Mouse (Mus musculus) kidney, postnatal 0 days (tissue): ENCODE results near the gene Sarnp. TPM values are rescaled to one million over a fixed set of nuclear protein-coding genes. Genes with fewer than 3 reads are reported as not detected.

Experiments
- ATAC-seq: fragments of 200-750 bp; cut with Nextera tagmentation; replicated peaks from 2 replicates; pipeline ENCODE4 v1.8.0; 2017; ENCODE audit warnings: low read depth, moderate number of reproducible peaks, moderate TSS enrichment, moderate library complexity; ENCODE audit not compliant: low FRiP score
- DNase-seq: peaks from one replicate; pipeline ENCODE4 v3.0.0-alpha.2; 2016; ENCODE audit warnings: low spot score
- H3K27ac ChIP-seq: fragments of 300-500 bp; sonication (generic); 2 replicates; pipeline ENCODE4 v1.5.1; 2014; ENCODE audit warnings: mild to moderate bottlenecking
- H3K27me3 ChIP-seq: fragments of 300-500 bp; sonication (generic); 2 replicates; pipeline ENCODE4 v1.6.1; 2014; ENCODE audit warnings: low read length, mixed read lengths; ENCODE audit not compliant: insufficient read depth
- H3K36me3 ChIP-seq: fragments of 300-500 bp; sonication (generic); 2 replicates; pipeline ENCODE4 v1.6.1; 2014; ENCODE audit warnings: low read length, mixed read lengths; ENCODE audit not compliant: insufficient read depth
- H3K4me1 ChIP-seq: fragments of 300-500 bp; sonication (generic); replicated peaks from 2 replicates; pipeline ENCODE4 v1.6.1; 2014; ENCODE audit warnings: antibody characterized with exemption, low read length, mixed read lengths; ENCODE audit not compliant: insufficient read depth
- H3K4me2 ChIP-seq: fragments of 300-500 bp; sonication (generic); 2 replicates; pipeline ENCODE4 v1.6.1; 2014; ENCODE audit warnings: mild to moderate bottlenecking, low read length, moderate library complexity, mixed read lengths
- H3K4me3 ChIP-seq: fragments of 300-500 bp; sonication (generic); replicated peaks from 2 replicates; pipeline ENCODE4 v1.5.1; 2014; ENCODE audit warnings: low read depth, low read length
- H3K9ac ChIP-seq: fragments of 300-500 bp; sonication (generic); 2 replicates; pipeline ENCODE4 v1.6.1; 2014; ENCODE audit warnings: low read depth, low read length
- H3K9me3 ChIP-seq: fragments of 300-500 bp; sonication (generic); replicated peaks from 2 replicates; pipeline ENCODE4 v1.6.1; 2016; ENCODE audit warnings: low read length, inconsistent platforms, mixed read lengths
- CTCF ChIP-seq: IDR thresholded peaks from 2 replicates; pipeline ENCODE4 v1.5.1; 2016; ENCODE audit warnings: antibody characterized with exemption, low read depth, mild to moderate bottlenecking, moderate library complexity
- WGBS: fragments of 180-500 bp; shearing (Covaris S2); extraction: QIAGEN DNeasy Blood & Tissue Kit; methylation state at CpG from one replicate; pipeline ENCODE4 v1.1.7; 2014; 5-methylcytosine and 5-hydroxymethylcytosine counted together
- polyA plus RNA-seq: library from polyadenylated mRNA; unstranded; fragments of >200 nt; fragmentation: Nextera tagmentation; extraction: Ambion mirVana; gene quantifications from 2 replicates; pipeline ENCODE4 v1.2.1, GENCODE M21; 2015

Sarnp gene
- polyA plus RNA-seq, 1 experiment from 2014 or later = 164 TPM

DNA sequence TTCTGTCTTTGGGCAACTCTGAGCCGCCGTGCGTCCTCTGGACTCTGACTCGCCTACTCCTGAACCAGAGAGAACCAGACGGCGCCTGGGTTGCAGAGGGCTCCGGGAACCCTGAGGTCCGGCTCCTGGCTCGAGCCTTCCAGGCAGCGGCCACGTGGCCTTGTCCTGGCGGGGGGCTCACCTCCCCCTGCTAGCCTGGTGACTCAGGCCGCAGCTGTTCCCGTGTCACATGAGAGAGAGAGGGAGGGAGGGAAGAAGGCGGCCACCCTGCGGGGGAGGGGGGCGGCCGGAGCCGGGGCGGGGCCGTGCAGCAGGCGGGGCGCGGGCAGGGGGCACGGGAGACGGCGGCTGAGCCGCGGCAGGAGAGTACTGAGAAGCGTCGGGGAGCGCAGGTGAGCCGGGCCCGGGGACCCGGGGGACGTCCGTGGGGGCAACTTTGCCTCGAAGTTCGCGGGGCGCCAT is 92.5 kb downstream of the Sarnp start:
- WGBS = 1% methylated on average over 39 of the region's 41 CpGs
- ATAC-seq (peak; percentile 89), DNase-seq (peak; percentile 95)
- peaks cover 12% of the 10 kb centered on the region; the same call in 1 of the 2 replicates for H3K36me3 ChIP-seq
- TF ChIP-seq CTCF = no peak
- H3K9me3 ChIP-seq = no peaks in the 10 kb centered on the region
- peak overlapping the region; percentile 67 for H3K4me2 ChIP-seq
- H3K4me1 ChIP-seq = peaks cover 12% of the 10 kb centered on the region
- peak overlapping the region; percentile 91 for H3K4me3 ChIP-seq
- peak overlapping the region; percentile 97 for H3K9ac ChIP-seq
- H3K27ac ChIP-seq = peak overlapping the region; percentile 97
- H3K27me3 ChIP-seq = no peaks in the 10 kb centered on the region

DNA sequence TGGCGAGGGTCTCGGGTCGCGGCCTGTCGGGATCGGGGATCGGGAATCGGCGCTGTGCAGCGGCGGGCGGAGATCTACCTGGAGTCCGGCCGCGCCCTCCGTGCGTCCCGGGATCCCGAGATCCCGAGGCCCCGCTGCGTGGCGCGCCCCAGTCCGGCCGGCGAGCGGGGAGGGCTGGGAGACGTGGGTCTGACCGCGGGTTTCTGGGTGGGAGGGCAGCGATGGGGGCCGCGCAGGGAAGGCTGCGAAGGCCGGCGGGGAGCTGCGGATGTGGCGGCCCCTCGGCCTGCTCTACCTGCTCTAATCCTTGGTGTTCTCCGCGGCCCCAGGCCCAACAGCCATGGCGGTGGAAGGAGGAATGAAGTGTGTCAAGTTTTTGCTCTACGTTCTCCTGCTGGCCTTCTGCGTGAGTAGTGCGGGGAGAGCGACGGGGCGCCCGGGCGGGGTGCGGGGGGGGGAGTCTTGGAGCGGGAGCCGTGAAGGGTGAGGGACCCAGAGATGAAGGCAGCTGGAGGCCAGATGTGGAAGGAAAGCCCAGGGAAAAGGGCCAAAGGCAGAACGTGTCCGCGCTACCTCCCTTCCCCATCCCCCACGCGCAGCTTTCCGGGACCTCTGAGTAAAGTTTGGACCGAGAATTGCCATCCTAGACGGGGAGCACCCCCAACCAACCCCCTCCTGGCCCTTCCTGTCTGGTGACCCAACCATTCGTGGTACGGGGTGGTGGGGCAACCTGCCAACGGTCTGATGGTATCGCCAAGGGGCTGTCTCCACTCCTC is 93.1 kb downstream of the Sarnp start:
- peak; percentile 63 for DNase-seq
- Histone ChIP-seq H3K4me1 (peaks cover 12% of the 10 kb centered on the region), H3K4me3 (peak overlapping the region; percentile 91), H3K9me3 (no peaks in the 10 kb centered on the region), H3K36me3 (peaks cover 14% of the 10 kb centered on the region; the same call in 1 of the 2 replicates), H3K27me3 (no peaks in the 10 kb centered on the region), H3K4me2 (peak overlapping the region; percentile 67), H3K9ac (peak overlapping the region; percentile 97), H3K27ac (peak overlapping the region; percentile 97)
- 2% methylated on average over 55 of the region's 66 CpGs for WGBS
- TF ChIP-seq CTCF = no peak
- ATAC-seq = peak; percentile 29

DNA sequence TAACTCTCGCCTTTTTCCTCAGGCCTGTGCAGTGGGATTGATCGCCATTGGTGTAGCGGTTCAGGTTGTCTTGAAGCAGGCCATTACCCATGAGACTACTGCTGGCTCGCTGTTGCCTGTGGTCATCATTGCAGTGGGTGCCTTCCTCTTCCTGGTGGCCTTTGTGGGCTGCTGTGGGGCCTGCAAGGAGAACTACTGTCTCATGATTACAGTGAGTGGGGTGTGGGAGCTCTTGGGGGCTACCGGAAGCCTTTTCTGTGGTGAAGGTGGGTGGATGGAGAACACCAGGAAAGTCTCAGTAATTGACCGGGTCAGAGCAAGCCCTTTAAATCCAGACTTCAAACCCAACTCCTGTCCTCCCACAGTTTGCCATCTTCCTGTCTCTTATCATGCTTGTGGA is 94.3 kb downstream of the Sarnp start:
- H3K4me3 ChIP-seq = peak overlapping the region; percentile 91
- H3K4me2 ChIP-seq = peak overlapping the region; percentile 67
- WGBS = 73% methylated on average over 6 of the region's 6 CpGs
- no peak overlapping the region for H3K27ac ChIP-seq
- no peak for TF ChIP-seq CTCF
- DNase-seq (no peak), ATAC-seq (no peak)
- peaks cover 16% of the 10 kb centered on the region; the same call in 1 of the 2 replicates for H3K36me3 ChIP-seq
- no peaks in the 10 kb centered on the region for H3K27me3 ChIP-seq
- H3K4me1 ChIP-seq = peaks cover 12% of the 10 kb centered on the region
- no peaks in the 10 kb centered on the region for H3K9me3 ChIP-seq
- peak overlapping the region; percentile 42; the same call in 1 of the 2 replicates for H3K9ac ChIP-seq

DNA sequence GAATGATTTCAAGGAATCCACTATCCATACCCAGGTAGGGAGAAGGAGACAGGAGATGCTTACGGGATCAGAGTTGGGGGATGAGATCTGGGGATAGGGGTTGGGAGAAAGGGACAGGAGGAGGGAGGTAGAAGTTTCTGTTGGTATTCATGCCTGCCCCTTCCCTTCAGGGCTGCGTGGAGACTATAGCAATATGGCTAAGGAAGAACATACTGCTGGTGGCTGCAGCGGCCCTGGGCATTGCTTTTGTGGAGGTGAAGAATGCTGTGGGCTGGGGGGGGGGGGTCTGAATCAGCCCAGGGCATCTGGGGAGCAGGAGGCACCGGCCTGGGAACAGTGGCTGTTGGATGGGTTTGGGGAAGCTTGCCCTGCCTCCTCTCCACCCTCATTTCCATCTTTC is 95.1 kb downstream of the Sarnp start:
- 0 out of 2 replicates have a peak overlapping the region, but pooled peaks have one; percentile 11 for H3K27ac ChIP-seq
- 97% methylated on average over 3 of the region's 4 CpGs for WGBS
- no peaks in the 10 kb centered on the region for H3K27me3 ChIP-seq
- DNase-seq (no peak), ATAC-seq (no peak)
- no peak overlapping the region for H3K4me2 ChIP-seq
- H3K9ac ChIP-seq = no peak overlapping the region
- peaks cover 12% of the 10 kb centered on the region for H3K4me1 ChIP-seq
- TF ChIP-seq CTCF = no peak
- H3K36me3 ChIP-seq = peaks cover 24% of the 10 kb centered on the region; the same call in 1 of the 2 replicates
- H3K9me3 ChIP-seq = no peaks in the 10 kb centered on the region
- H3K4me3 ChIP-seq = no peak overlapping the region

DNA sequence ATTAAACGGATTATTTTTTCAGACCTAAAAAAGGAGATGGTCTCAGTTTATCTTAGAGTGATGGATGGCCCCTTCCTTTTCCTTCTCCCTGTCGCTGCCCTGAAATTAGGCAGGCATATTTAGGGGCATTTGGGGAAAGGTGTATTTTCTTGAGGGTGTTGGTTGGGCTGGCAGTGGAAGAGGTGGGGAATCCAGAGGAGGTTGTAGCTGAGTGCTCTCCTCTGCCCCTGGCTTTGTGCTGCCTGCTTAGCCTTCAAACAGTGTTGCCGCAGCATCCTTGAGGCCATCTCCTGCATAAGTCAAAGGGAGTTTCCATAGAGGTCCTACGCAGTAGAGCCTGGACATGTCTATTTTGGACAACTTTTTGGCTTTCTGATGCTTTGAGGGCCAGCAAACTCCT is 95.7 kb downstream of the Sarnp start:
- DNase-seq = no peak
- Histone ChIP-seq H3K27ac (peak overlapping the region; percentile 27; the same call in 1 of the 2 replicates), H3K36me3 (peaks cover 30% of the 10 kb centered on the region; the same call in 1 of the 2 replicates), H3K9me3 (no peaks in the 10 kb centered on the region), H3K9ac (no peak overlapping the region), H3K4me3 (no peak overlapping the region), H3K27me3 (no peaks in the 10 kb centered on the region), H3K4me1 (peaks cover 12% of the 10 kb centered on the region), H3K4me2 (no peak overlapping the region)
- no peak for TF ChIP-seq CTCF
- 75% methylated on average over 4 of the region's 4 CpGs for WGBS
- no peak for ATAC-seq

DNA sequence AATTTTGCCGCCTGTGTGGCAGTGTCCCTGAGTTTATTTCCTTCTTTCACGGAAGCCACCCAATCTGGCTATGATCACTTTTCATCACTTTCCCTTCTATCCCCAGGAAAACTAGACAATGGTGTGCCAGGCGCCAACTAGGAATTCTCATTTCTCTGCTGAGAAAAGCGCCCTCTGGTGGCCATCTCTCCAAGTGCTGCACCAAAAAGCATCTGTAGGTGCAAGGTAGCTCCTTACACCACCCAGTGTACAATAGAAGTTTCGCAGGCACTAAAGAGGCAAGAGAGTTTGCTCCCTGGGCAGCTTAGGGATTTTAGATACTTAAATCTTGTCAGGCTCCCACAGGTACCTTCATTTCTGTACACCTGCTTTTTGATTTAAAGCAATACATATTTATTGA is 96.1 kb downstream of the Sarnp start:
- 5% methylated on average over 5 of the region's 5 CpGs for WGBS
- no peak overlapping the region for H3K4me2 ChIP-seq
- ATAC-seq (0 out of 2 replicates have a peak, but pooled peaks have one; percentile 5), DNase-seq (peak; percentile 95)
- H3K4me3 ChIP-seq = no peak overlapping the region
- no peaks in the 10 kb centered on the region for H3K27me3 ChIP-seq
- peaks cover 30% of the 10 kb centered on the region; the same call in 1 of the 2 replicates for H3K36me3 ChIP-seq
- peak; percentile 100 for TF ChIP-seq CTCF
- H3K9ac ChIP-seq = no peak overlapping the region
- peak overlapping the region; percentile 27; the same call in 1 of the 2 replicates for H3K27ac ChIP-seq
- no peaks in the 10 kb centered on the region for H3K9me3 ChIP-seq
- H3K4me1 ChIP-seq = peaks cover 12% of the 10 kb centered on the region
